Mouse (Mus musculus) frontal cortex, adult (tissue): ENCODE results near the gene Vwc2l.

Experiments
- ATAC-seq: cut with Nextera tagmentation; 2 replicates; pipeline ENCODE4 v1.9.2; 2017; ENCODE audit warnings: mild to moderate bottlenecking, moderate library complexity, mixed read lengths; ENCODE audit not compliant: low TSS enrichment

Vwc2l gene

DNA sequence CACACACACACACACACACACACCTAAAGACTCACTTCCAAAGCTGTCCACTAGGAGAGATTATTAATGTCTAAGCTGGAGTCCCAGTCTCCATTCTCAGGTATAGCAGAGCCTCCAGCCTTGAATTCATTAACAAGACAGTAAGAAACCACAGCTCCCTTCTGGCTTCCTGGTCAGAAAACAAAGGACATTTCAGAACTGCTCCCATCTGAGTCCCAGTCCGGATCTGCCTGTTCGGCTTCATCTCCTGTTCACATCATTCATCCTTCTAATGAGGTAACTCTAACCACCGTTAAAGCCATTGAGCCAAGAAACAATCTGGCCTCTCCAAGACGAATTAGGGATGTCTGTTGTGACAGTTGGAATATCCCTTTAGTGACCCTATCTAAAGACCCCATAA is 185.7 kb downstream of the Vwc2l start:
- no peak for ATAC-seq

DNA sequence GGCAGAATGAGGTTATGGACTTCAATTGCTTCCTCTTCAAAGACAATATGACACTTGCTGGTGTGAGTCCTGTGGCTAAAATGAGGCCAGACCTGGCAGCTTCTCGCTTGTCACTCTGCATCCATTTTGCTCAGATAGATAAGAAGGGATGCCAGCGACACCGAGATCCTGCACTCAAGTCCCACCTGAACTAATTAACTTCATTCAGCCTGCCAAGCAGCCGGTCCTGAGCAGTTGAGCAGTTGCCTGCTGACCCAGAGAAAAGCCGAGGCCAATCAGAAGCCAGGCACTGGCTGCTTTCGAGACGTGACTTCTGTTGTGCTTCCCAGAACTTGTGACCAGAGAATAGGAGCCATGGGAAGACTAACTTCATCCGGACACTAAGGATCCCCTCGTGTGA is 187.6 kb downstream of the Vwc2l start:
- no peak for ATAC-seq

DNA sequence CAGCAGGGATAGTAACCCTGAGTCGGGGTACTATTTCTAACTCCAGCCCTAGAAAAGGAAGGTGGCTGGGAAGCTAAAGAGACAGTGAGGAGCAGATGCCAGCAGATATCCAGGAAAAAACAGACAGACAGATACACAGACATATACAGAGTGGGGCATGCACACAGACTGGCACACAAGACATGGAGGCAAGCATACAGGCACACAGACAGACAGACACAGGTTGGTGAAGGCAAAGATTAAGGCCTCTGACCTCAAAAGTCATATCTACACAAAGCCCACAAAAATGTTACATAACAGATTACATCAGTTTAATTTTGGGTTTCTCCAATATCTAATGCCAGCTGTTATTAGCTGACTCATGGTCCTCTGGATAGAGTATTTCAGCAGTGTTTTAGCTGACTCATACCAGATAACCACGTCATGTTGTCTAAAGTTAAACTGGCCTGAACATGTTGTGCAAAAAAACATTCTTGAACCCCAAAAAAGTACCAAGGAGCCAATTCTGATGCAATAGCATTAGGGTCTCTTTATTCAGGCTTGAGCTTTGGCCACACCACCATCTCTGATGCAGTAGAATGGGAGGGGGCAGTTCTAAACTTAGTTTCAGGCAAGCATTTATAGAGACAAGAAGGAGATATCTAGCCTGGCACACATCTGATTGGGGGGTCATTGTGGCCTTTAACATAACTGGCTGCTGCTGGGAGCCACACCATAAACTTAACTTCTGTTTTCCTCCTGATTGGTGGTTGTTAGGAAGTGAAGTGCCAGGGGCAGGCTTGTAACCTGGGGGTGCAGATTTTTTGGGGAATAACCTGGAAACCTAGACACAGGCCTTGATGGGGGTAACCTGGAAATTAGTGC is 192.9 kb downstream of the Vwc2l start:
- no peak for ATAC-seq

DNA sequence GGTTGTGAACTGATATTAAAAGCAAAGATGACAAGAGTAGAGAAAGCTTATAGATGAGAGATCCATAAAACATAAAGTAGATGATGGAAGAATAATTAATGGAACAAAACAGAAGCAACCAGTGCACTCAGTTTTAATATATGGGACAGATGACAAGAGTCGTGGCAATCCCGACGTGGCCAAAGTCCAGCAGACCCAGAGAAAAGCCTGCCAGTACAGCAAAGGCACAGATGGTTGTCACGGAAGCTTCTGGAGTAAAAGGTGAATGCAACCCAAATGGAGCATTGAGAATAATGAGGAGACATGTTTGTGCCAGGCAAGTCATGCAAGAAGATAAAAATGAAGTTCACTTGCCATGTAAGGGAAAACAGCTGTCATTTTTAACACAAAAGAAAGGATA is 207.5 kb downstream of the Vwc2l start:
- ATAC-seq: no peak
